Comparison of ENCODE assay signal across 17 mouse cellular contexts in genomic region chr13:57142441-57142840, GRCm38 (mm10).
DNase-seq lines count a peak whose midpoint lies in the region; ATAC-seq and TF ChIP-seq lines count a peak whose summit lies in the region.
"Had no signal": no experiment of that assay in that cellular context is flagged by ENCODE, and none has a peak within 500 bp of the region (broad histone marks: within the 10 kb centered on the region; RNA-seq: fewer than 3 reads in every experiment).

No protein-coding gene starts in this region.

- H3K27ac ChIP-seq in heart, embryonic 10.5 days, result no peak overlapping the region
- H3K27ac ChIP-seq in heart, embryonic 12.5 days (ENCODE audit: poor library complexity, severe bottlenecking), result no peak overlapping the region
- no peak overlapping the region; the same call in 1 of the 2 replicates for H3K27ac ChIP-seq in midbrain, postnatal 0 days (ENCODE audit: low read depth, low read length)
- H3K27ac ChIP-seq in midbrain, embryonic 15.5 days, result no peak overlapping the region
- H3K27ac ChIP-seq: embryonic facial prominence, embryonic 12.5 days; forebrain, embryonic 12.5 days; hindbrain, embryonic 10.5 days; hindbrain, embryonic 14.5 days had no signal

- H3K4me3 ChIP-seq in heart, embryonic 10.5 days, result no peak overlapping the region
- H3K4me3 ChIP-seq in heart, embryonic 12.5 days, result no peak overlapping the region
- H3K4me3 ChIP-seq in midbrain, postnatal 0 days (ENCODE audit: low read depth, low read length), result no peak overlapping the region
- no peak overlapping the region for H3K4me3 ChIP-seq in midbrain, embryonic 15.5 days
- H3K4me3 ChIP-seq: embryonic facial prominence, embryonic 12.5 days; forebrain, embryonic 12.5 days; hindbrain, embryonic 10.5 days had no signal

- H3K4me1 ChIP-seq in heart, embryonic 10.5 days, result peaks cover 6% of the 10 kb centered on the region; the same call in 1 of the 2 replicates
- H3K4me1 ChIP-seq in heart, embryonic 12.5 days (replicated peaks), result peaks cover 4% of the 10 kb centered on the region; the same call in 1 of the 2 replicates
- peaks cover 5% of the 10 kb centered on the region; the same call in 1 of the 2 replicates for H3K4me1 ChIP-seq in midbrain, postnatal 0 days (ENCODE audit: insufficient read depth, low read length)
- peaks cover 15% of the 10 kb centered on the region for H3K4me1 ChIP-seq in midbrain, embryonic 15.5 days

- no peaks in the 10 kb centered on the region for H3K27me3 ChIP-seq in heart, embryonic 10.5 days (ENCODE audit: insufficient read depth, poor library complexity, severe bottlenecking)
- H3K27me3 ChIP-seq in heart, embryonic 12.5 days (replicated peaks), result no peaks in the 10 kb centered on the region
- no peaks in the 10 kb centered on the region for H3K27me3 ChIP-seq in midbrain, postnatal 0 days (ENCODE audit: insufficient read depth, low read length)
- H3K27me3 ChIP-seq in midbrain, embryonic 15.5 days (replicated peaks), result no peaks in the 10 kb centered on the region
- H3K27me3 ChIP-seq: embryonic facial prominence, embryonic 12.5 days had no signal

- no peak for TF ChIP-seq CTCF in midbrain, postnatal 0 days (IDR thresholded peaks at IDR 0.05)

- no peaks in the 10 kb centered on the region for H3K36me3 ChIP-seq in heart, embryonic 10.5 days
- H3K36me3 ChIP-seq in heart, embryonic 12.5 days, result no peaks in the 10 kb centered on the region
- H3K36me3 ChIP-seq in midbrain, postnatal 0 days (ENCODE audit: insufficient read depth, low read length), result no peaks in the 10 kb centered on the region
- no peaks in the 10 kb centered on the region for H3K36me3 ChIP-seq in midbrain, embryonic 15.5 days (replicated peaks)
- H3K36me3 ChIP-seq: embryonic facial prominence, embryonic 12.5 days; forebrain, embryonic 12.5 days; hindbrain, embryonic 10.5 days had no signal

- H3K4me2 ChIP-seq in heart, embryonic 12.5 days, result no peak overlapping the region
- H3K4me2 ChIP-seq in midbrain, postnatal 0 days (ENCODE audit: low read depth, low read length, poor library complexity, severe bottlenecking), result no peak overlapping the region
- H3K4me2 ChIP-seq in midbrain, embryonic 15.5 days, result no peak overlapping the region
- H3K4me2 ChIP-seq: embryonic facial prominence, embryonic 12.5 days; forebrain, embryonic 12.5 days; heart, embryonic 11.5 days; hindbrain, embryonic 14.5 days had no signal

- WGBS in heart, embryonic 10.5 days, result 14% methylated on average over 2 of the region's 2 CpGs
- 20% methylated on average over 2 of the region's 2 CpGs for WGBS in heart, embryonic 12.5 days
- WGBS in midbrain, postnatal 0 days, result 17% methylated on average over 2 of the region's 2 CpGs
- 14% methylated on average over 2 of the region's 2 CpGs for WGBS in midbrain, embryonic 15.5 days

- ATAC-seq in cerebellum, adult (ENCODE audit: insufficient number of reproducible peaks, low FRiP score, low TSS enrichment), result no peak
- ATAC-seq in heart, embryonic 12.5 days (ENCODE audit: insufficient number of reproducible peaks, low FRiP score), result no peak
- no peak for ATAC-seq in midbrain, postnatal 0 days (ENCODE audit: low FRiP score)
- no peak for ATAC-seq in midbrain, embryonic 15.5 days (replicated peaks)
- ATAC-seq: forebrain, postnatal 0 days; inflammation-experienced regulatory T-cells, adult 6 months; intestine, postnatal 0 days had no signal

- H3K9me3 ChIP-seq in heart, embryonic 10.5 days, result no peaks in the 10 kb centered on the region
- H3K9me3 ChIP-seq in heart, embryonic 12.5 days (replicated peaks), result no peaks in the 10 kb centered on the region
- H3K9me3 ChIP-seq in midbrain, postnatal 0 days (ENCODE audit: low read length), result no peaks in the 10 kb centered on the region
- no peaks in the 10 kb centered on the region for H3K9me3 ChIP-seq in midbrain, embryonic 15.5 days
- H3K9me3 ChIP-seq: embryonic facial prominence, embryonic 12.5 days; forebrain, embryonic 12.5 days; hindbrain, embryonic 10.5 days had no signal

- DNase-seq in cerebellum, postnatal 14 days, result peak; percentile 20 to 27
- peak; percentile 53 for DNase-seq in heart, embryonic 10.5 days (ENCODE audit: low spot score)
- peak; percentile 37 for DNase-seq in midbrain, postnatal 0 days (ENCODE audit: low spot score)
- DNase-seq in urinary bladder, postnatal 36 days (ENCODE audit: low spot score in 2 of 2), result no peak
- no peak for DNase-seq in right cerebral cortex, postnatal 4 days
- DNase-seq: forebrain, postnatal 0 days; gastrocnemius, postnatal 25 days had no signal

- H3K9ac ChIP-seq in heart, embryonic 12.5 days, result no peak overlapping the region
- no peak overlapping the region for H3K9ac ChIP-seq in midbrain, postnatal 0 days (replicated peaks; ENCODE audit: low read length, poor library complexity, severe bottlenecking)
- H3K9ac ChIP-seq in midbrain, embryonic 15.5 days, result no peak overlapping the region
- H3K9ac ChIP-seq: embryonic facial prominence, embryonic 12.5 days; forebrain, embryonic 12.5 days; forebrain, postnatal 0 days; hindbrain, embryonic 14.5 days had no signal

Comparison
In these comparisons a context has a peak if more than half of its experiments do, and no peak if none do; other contexts are left out.
1. DNase-seq: peak in cerebellum, postnatal 14 days (2 of 2), heart, embryonic 10.5 days (single experiment) and midbrain, postnatal 0 days (single experiment); none in urinary bladder, postnatal 36 days (0 of 2) and right cerebral cortex, postnatal 4 days (single experiment).